Mouse (Mus musculus): ENCODE data around the gene Gigyf1.

GRCm38 (mm10) chr5:137553898-137554297, 35.5 kb downstream of the Gigyf1 start:
- TF ChIP-seq POLR2A (IDR thresholded peaks at IDR 0.05; ENCODE audit: borderline replicate concordance, control insufficient read depth, low read depth, low read length) (no peak), CTCF (IDR thresholded peaks at IDR 0.05; ENCODE audit: control insufficient read depth, insufficient read depth, low read length) (no peak)
